Mouse (Mus musculus): ENCODE measurements at regions not wholly inside any gene's neighbourhood (a gene's known extent, or its start where the extent isn't known, plus 50 kb on each side); places are given as distances from the start of the nearest gene placed in this dataset.

DNA sequence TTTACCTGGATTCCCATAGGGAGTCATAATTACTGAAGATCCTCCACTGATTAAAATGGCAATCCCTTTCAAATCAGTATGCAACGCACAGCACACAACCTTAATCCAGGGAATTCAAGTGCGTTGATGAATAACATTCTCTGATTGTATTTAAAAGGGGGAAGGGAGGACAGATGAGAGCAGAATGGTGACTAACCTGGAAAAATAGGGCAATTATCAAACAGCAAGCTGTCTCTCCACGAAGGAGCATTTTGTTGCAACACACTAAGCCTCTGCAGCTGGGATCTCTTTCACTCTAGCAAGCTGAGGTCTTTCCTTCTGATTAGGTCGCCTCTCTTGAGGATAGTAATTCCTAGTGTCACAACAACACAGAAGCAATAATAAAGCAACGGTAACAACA, 501.5 kb downstream of the Tusc1 start:
- no peak for DNase-seq (ENCODE audit: low spot score in 2 of 2)

DNA sequence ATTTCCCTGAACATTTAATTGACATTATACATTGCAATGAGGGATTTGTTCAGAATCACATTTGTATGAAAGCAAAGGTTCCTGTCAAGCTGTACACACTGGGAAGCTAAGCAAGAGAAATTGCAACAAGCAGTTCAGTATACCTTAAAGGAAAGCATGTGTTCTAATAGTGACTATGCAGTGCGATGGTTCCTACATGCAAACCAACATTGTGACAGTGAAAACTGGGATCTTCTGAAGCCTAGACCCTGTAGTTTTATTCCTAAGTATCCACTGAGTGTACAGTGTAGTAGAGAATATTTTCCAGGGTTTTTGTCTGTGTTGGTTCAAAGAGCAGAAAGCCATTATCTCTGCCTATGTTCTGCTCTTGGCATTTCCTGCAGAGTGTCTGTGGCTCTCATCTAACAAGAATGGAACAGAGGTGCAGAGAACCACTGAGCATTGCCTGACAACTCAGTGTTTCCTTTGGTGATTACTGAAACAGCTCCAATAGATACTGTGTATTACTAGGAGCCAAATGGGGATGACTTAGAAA, 504.1 kb downstream of the Tusc1 start:
- DNase-seq (ENCODE audit: low spot score in 2 of 2), result no peak

DNA sequence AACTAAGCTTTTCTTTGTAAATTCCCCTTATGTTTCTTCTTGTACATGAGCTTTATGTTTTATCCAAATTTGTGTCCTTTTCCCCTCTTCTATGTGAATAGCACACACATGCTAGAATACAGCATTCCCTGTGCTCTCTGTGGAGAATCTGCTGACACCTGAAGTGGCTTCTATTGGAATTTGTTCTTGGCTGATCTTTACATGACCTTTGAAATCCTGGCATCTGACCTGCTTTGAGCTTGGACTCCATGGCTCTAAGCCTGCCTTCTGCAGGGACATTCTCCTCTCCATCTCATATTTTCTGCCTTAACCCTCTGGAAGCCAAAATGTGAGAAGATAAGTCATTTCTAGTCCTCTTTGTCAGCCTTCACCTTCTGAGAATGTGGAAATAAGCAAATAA, 507.5 kb downstream of the Tusc1 start:
- no peak for DNase-seq (ENCODE audit: low spot score in 2 of 2)

DNA sequence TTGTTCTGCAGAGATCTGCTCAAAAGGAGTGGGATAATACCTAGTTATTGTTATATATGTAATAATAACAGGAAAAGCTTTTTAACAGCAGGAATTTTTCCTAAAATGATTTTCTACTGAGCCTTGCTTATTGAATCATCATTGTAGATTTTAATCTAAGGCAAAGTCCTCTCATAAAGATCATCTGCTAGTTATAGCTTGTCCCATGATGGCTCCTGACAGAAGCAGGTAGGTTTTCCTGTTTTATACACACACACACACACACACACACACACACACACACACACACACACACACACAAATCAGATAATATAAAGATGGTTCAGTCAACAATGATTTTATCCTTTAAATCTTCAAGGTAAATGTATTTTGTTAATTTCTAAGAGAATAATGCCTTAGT, 507.9 kb downstream of the Tusc1 start:
- DNase-seq (ENCODE audit: low spot score in 2 of 2), result no peak

DNA sequence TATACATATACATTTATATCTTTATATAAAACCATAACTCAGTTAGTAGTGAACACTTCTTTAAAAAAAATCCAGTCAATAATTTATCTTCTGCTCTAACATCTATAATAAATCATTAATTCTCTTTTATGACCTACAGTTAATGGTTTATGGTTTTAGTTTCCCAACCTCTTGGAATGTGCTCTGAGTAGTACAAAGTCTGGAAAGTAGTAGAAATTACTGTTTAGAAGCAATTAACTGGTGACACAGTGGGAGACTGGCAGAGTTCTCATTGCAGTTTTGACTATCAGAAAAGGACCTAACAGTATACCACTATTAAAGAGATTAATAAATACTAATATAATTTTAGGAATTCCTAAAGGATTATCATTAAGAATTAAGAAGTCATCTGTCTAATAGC, 508.3 kb downstream of the Tusc1 start:
- no peak for DNase-seq (ENCODE audit: low spot score in 2 of 2)

DNA sequence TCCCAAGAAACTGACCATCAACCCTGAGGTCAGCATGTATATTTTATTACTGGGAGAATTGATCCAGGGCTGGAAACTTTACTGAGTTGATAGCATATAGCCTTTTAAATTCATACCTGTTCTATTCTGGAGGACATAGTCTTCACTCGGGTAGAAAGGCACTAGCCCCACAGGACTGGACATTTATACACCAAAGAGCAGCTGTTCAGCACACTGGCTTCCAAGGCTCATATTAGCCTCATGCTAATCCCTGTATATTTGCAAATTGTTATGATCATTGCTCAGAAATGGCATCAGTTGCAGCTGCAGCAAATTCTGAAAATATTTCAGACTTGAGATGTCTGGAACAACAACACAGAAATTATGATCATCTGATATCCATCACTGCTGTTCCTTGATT, 547.2 kb downstream of the Tusc1 start:
- DNase-seq (ENCODE audit: low spot score in 2 of 2), result no peak

DNA sequence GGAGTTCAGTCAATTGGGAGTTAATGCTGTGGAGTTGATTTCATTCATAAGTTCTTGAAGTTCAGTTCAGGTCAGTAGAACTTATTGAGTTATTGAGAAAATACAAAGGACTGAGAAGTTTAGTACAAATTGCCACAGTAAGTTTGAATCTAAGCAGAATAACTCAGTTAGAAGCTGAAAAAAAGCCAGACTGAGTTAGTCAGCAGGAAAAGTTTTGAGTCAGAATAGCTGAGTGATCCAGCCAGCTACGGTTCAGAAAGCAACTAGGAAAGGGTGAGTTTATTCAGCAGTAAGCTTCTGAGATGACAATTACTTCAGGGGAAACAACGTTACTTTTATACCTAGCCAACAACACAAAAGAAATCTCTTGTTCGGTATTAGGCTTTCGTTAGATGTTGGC, 557.2 kb downstream of the Tusc1 start:
- DNase-seq (ENCODE audit: low spot score in 2 of 2), result no peak

DNA sequence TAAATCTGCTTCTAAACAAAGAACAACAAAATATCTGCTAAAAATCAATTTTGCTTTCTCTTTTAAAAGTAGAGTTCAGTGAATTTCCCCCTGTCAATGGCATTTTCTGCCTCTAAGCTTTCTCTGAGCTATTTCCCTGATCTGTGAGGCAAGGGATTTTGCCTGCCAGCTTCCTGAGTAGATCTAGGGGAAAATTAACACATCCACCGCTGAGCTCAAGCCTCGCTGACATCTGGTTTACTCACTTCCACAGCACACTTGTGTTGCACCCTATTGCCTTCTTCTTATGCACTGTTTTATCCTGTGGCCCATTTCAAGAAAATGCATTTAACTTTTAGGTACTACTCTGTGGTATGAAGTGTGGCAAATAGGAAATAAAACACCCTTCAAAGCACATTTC, 556.5 kb upstream of the Gm12666 start:
- DNase-seq (ENCODE audit: low spot score in 2 of 2), result no peak

DNA sequence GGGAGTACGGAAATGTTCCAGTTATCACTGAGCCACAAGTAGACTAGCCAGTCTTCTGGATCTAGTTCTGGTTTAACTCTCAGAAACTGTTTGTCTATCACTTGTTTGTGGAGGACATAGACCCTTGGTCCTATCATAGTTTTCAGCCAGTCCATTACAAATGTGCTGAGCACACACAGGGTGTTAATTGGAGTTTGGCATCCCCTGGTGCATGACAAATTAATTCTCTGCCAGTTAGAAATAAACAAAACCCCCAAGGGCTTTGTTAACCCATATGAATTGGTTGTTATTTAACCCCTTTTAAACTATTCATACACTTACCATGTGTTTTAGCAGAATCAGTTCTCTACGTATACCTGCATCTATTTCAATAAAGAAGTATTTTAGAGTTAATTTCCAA, 554.7 kb upstream of the Gm12666 start:
- peak in 1 of 2 experiments; percentile 0 for DNase-seq (ENCODE audit: low spot score in 2 of 2)

DNA sequence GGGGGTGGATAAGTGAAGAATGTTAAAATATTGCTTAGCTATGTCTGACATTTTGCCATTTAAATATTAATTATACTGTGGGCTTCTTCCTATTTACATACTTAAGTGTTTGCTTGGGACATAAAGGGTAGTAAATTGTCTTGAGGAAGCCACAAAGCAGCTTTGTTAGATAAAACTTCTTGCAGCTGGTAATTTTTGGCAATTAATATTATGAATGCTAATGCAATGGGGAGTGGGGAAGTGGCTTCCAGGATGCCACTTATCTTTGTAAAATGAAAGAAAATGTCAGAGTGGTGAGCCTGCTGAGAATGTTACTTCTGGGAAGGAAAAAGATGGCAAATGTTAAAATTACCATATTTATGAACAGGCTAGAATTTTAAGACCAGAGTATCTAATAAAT, 511.2 kb upstream of the Gm12666 start:
- no peak for DNase-seq (ENCODE audit: low spot score in 2 of 2)
